Mouse (Mus musculus): ENCODE measurements at regions not wholly inside any gene's neighbourhood (a gene's known extent, or its start where the extent isn't known, plus 50 kb on each side); places are given as distances from the start of the nearest gene placed in this dataset.

- no peak for DNase-seq (ENCODE audit: low read depth, low spot score)
These were observed 55.3 kb upstream of the Spaca1 start for GRCm38 (mm10) chr4:34105251-34105650.

- DNase-seq (ENCODE audit: low read depth, low spot score): no peak
These were observed 64.3 kb upstream of the Spaca1 start for GRCm38 (mm10) chr4:34114323-34114722.

- no peak for DNase-seq (ENCODE audit: low read depth, low spot score)
These were observed 67.1 kb upstream of the Spaca1 start for GRCm38 (mm10) chr4:34117086-34117485.

DNA sequence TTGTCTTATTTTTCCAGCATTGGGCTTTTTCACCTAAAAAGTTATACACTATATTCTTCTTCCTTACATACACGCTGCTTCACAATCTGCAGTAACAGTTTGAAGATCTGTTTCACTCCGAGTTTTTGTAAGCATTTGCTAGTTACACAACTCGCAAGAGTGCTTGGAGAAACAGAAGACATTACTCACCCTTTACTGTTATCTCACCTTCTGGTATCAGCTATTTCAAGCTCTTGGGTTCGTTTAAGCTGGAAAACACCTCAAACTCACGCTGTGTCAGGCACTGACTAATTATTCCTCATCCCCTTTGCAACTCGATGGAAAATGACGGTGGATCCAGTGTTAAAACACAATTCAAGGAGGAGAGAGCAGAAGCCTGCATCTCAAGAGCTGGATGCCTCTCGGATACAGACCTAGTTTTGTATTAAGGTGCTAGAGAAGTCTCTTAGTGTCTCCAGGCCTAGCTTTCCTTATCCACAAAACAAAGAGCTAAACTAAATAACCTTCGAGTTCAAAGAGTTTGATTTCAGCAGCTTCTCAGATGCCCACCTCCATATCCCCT lies 73.0 kb upstream of the Spaca1 start:
- DNase-seq (ENCODE audit: low read depth, low spot score): no peak

- DNase-seq (ENCODE audit: low read depth, low spot score): no peak
These were observed 78.2 kb upstream of the Spaca1 start for GRCm38 (mm10) chr4:34128224-34128623.

GRCm38 (mm10) chr4:34146133-34146867 lies 96.3 kb upstream of the Spaca1 start:
- DNase-seq (ENCODE audit: low read depth, low spot score): no peak

GRCm38 (mm10) chr4:34148956-34149739 lies 99.2 kb upstream of the Spaca1 start:
- no peak for DNase-seq (ENCODE audit: low read depth, low spot score)

GRCm38 (mm10) chr4:34151605-34152347 lies 101.8 kb upstream of the Spaca1 start:
- DNase-seq (ENCODE audit: low read depth, low spot score): no peak

DNA sequence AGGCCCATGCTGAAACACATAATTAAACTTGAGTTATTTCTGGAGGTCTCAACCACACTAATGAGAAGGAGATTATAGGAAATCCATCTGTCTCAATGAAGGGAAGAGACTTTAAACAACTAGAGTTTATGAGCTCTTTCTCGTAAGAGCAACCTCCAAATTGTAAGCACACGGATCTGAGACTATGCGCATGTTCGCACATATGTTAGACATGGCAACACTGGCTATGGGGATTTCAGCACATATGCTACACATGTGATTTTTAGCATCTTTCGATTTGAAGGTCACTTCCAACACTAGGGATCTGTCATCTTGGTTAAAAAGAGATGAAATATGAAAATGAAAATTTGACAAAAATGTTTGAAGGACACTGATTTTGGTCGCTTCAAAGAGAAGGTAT lies 105.5 kb upstream of the Spaca1 start:
- DNase-seq (ENCODE audit: low read depth, low spot score): no peak

DNA sequence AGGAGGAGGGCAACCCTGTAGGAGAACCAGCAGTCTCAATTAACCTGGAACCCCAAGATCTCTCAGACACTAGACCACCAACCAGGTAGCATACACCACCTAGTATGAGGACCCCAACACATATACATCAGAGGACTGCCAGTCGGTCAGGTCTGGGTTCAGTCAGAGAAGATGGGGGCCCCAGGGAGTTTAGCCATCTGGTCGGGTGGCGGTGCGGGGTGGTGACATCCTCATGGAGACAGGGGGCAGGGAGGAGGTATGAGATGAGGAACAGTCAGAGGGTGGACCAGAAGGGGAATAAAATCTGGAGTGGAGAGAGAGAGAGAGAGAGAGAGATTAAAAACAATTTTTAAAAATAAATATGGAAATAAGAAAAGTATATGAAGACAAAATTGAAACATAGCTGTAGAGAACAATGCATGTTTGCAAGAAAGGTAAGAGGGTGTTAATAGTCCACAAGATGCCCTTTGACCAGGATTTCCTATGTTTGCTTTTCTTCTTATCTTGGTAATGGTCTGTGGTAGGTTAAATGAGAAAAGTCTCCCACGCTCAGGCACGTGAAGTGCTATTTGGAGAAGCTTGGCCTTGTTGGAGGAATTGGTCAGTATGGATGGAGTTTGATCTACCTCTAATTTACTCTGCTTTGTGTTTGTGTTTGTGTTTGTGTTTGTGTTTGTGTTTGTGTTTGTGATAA lies 108.0 kb upstream of the Spaca1 start:
- DNase-seq (ENCODE audit: low read depth, low spot score): no peak

- no peak for DNase-seq (ENCODE audit: low read depth, low spot score)
These were observed 121.4 kb upstream of the Spaca1 start for GRCm38 (mm10) chr4:34171265-34171862.

DNA sequence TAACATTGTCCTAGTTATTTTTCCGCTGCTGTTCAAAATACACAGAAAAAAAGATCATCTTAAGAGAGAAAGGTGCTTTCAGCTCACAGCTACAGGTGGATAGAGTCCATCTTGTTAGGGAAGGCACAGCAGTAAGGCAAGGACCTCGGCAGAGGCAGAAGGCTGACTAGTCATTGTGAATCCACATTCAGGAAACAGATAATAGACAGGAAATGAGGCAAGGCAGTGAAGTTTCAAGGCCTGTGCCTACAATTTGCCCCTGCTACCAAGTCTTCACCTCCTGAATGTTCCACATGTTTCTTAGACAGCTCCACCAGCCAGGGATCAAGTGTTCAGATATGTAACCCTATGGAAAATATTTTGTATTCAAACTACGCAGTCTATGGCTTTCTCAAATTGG lies 122.0 kb upstream of the Spaca1 start:
- DNase-seq (ENCODE audit: low read depth, low spot score): no peak

GRCm38 (mm10) chr4:34177421-34177820 lies 127.4 kb upstream of the Spaca1 start:
- DNase-seq (ENCODE audit: low read depth, low spot score): no peak

- DNase-seq (ENCODE audit: low read depth, low spot score): no peak
These were observed 136.5 kb upstream of the Spaca1 start for GRCm38 (mm10) chr4:34186522-34186921.

- no peak for DNase-seq (ENCODE audit: low read depth, low spot score)
These were observed 153.3 kb upstream of the Spaca1 start for GRCm38 (mm10) chr4:34203193-34203848.

DNA sequence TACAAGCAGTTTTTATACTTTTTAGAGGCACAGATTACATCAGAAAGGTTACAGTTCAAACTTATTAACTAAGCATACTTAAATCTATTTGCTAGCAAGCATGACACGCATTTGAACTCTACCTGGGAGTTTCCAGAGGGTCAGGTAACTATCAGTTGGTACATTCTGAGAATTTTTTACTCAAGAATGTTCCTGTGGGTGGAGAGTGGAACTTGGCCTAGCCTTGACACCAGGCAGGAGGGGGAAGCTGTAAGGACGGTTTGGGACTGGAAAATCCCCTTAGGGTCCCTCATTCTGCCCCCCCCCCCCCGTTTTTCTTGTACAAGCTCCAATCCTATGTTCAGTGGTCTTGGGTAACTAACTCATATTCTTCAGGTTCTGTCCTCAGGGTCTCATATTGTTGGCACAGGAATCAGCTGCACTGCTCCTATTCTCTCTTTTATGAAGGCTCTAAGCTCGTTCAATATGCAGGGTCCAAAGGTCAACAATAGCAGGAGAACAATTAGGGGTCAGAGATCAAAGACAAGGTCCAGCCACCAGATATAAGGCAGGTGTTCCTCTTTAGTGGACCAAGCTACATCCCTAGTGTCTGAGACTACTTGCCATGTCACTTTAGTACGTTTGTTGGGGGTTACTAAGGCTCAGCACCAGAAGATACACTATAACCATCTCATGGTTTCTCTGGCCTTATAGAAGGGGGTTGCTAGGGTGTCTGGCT lies 159.3 kb upstream of the Spaca1 start:
- DNase-seq (ENCODE audit: low read depth, low spot score): no peak

- no peak for DNase-seq (ENCODE audit: low read depth, low spot score)
These were observed 163.7 kb upstream of the Spaca1 start for GRCm38 (mm10) chr4:34213731-34214130.

DNA sequence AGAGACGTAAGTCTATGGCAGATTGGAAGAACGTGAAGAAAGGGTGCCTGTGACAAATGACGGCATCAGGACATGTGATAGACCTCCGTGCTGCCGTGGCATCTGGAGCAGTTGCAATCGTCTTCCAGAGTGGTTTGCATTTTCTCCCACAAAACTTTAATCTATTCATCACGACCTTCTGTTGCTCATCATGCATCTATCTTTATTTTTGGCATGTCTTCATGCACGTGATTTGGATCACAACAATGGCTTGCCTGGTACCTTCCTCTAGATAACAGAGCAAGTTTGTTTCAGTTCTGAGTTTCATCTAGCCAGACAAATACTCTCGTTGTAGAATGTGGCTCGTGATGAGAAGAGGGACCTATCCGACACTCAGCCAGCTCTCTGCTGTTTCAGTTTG lies 164.4 kb upstream of the Spaca1 start:
- no peak for DNase-seq (ENCODE audit: low read depth, low spot score)

DNA sequence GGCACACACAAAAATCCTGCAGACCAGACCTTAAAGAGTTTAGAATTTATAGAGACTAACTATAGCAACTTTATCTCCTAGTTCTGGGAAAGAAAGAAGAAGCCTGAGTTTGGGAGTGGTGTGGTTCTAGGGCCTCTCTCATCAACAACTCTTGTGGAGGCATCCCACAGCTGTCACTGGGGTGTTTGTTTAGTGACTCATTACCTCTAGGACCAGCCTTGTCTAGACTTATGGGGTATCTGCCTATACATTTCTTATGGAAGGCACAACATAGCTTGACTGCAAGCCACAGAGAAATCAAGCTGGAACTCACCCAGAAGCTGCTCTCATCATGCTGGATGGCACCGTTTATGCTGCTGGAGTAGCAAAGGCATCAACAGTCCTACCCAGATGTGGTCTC lies 171.9 kb upstream of the Spaca1 start:
- no peak for DNase-seq (ENCODE audit: low read depth, low spot score)

Data from forelimb bud, embryonic 11.5 days (tissue).